Mouse (Mus musculus): ENCODE results near the gene Arhgap18. TPM values are rescaled to one million over a fixed set of nuclear protein-coding genes. Genes with fewer than 3 reads are reported as not detected.

Arhgap18 gene
- 12.9 and 14.8 TPM in 2 replicates for polyA plus RNA-seq (2015; fragmentation: Nextera tagmentation; extraction: Ambion mirVana)

- DNase-seq (ENCODE audit: low spot score), result no peak
Measured at GRCm38 (mm10) chr10:26752929-26753567, at the start of gene Arhgap18. Gene Arhgap18, plus strand, starts transcription at chr10:26753421.

GRCm38 (mm10) chr10:26710458-26711011, 42.7 kb upstream of the Arhgap18 start:
- DNase-seq (ENCODE audit: low spot score), result no peak

- DNase-seq (ENCODE audit: low spot score), result peak; percentile 36
Measured at GRCm38 (mm10) chr10:26711068-26711467, 42.2 kb upstream of the Arhgap18 start.

- no peak for DNase-seq (ENCODE audit: low spot score)
Measured at GRCm38 (mm10) chr10:26713986-26714385, 39.2 kb upstream of the Arhgap18 start.

- DNase-seq (ENCODE audit: low spot score), result no peak
Measured at GRCm38 (mm10) chr10:26724704-26725103, 28.5 kb upstream of the Arhgap18 start.

GRCm38 (mm10) chr10:26725255-26725654, 28.0 kb upstream of the Arhgap18 start:
- DNase-seq (ENCODE audit: low spot score), result no peak

DNA sequence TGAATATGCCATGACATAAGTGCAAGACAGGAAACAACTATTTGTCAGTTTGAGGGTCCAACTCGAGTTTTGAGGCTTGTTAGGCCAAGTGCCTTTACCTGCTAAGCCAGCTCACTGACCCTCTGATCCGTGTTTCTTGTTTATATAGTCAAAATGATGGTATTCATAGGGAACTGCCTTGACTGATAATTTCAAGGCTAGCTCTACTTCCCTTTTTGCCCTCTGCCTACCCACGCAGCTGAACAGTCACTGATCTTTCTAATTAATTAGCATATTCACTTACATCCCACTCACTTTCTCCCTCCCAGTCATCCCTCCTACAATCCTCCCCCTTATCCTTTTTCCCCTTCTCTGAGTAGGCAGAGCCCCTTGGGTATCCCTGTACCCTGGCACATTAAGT, 2.4 kb upstream of the Arhgap18 start:
- DNase-seq (ENCODE audit: low spot score), result no peak

DNA sequence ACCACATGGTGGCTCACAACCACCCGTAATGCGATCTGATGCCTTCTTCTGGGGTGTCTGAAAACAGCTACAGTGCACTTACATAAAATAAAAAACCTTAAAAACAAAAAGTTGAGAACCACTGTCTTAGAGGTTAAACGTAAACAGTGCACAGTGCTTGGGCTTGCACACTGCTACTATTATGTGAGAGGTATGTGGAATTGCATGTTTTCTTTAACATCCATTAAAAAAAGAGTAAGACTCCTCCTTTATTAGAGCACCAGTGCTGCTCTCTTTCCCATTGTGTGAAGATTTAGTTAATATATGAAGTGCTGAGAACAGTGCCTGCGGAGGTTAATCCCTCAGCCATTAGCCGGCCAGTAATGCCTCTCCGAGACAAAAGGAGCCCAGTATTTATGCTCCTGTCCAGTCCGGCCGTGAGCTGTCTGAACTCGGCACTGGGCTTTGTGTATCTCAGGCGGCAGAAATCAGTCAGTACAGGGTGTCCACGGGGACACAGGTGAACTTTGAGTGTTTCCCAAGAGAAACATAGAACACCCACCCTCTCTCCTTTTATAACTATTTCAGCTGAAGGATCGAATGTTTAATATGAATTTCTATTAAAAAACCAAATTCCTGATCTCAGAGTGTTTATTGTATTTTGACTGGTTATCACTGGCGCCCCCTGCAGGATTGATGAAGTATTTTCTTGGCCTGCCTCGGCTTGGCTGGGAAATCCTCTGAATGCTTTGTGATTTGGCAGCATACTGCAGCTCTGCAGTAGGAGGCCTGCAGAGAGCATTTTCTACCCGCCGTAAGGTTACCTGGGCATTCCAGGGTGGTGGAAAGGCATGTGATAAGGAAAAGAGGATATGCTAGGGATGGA, 925 bp upstream of the Arhgap18 start:
- DNase-seq (ENCODE audit: low spot score), result peak; percentile 51

DNA sequence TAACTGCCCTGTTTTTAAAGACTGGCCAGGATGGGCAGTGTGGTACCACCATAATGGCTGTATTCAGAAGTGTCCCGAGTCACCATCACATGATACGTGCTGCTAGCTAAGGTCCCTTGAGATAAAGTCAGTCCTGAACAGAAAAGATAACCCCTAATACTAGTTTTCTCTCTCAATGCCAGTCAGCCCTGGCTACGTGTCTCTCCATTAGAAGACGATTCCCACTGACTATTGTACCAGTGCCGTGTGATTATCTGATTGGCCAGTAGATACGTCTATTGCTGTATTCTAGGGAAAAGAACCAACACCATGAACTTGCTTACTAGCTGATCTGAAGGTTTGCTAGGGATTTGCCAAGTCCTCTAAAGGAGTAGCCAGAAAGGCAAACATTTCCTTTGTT, 785 bp downstream of the Arhgap18 start:
- no peak for DNase-seq (ENCODE audit: low spot score)

GRCm38 (mm10) chr10:26757231-26757630, 4.0 kb downstream of the Arhgap18 start:
- DNase-seq (ENCODE audit: low spot score), result no peak

DNA sequence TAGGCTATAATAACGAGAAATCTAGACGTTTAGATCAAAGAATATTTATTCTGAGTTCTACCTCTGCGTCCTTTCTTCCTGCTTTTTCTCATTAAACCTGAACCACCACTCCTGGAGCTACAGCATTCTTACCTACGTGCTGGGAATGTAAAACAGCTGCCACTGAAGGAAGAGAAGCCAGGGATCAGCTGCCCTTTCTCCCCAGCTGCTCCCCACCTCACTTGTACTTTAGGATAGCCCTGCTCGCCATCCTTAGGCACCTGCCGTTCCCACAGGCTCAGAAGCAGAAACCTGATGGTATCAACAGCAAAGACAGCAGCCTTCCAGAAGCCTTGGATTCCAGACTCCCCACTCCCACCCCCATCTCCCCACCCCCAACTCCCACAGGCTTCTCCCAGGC, 6.2 kb downstream of the Arhgap18 start:
- DNase-seq (ENCODE audit: low spot score), result no peak

- no peak for DNase-seq (ENCODE audit: low spot score)
Measured at GRCm38 (mm10) chr10:26761103-26761502, 7.9 kb downstream of the Arhgap18 start.

- DNase-seq (ENCODE audit: low spot score), result no peak
Measured at GRCm38 (mm10) chr10:26761991-26762903, 9.0 kb downstream of the Arhgap18 start.

DNA sequence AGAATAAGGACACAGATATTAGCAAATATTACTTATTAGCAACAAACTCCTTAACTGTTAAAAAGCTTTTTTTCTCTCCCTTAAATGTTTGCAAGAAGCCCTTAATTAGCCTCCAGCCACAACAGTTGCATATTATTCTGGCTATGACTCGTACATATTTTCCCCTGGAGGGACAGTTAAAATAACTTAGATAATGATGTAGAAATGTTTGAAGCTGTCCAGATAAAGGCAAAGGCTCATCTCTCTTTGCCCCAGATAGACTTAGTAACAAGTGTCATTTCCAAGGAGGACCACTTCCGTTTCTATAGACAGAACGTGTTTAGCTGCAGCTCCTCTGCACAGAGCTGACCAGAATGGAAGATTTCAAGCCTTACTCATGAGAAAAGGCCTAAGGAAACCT, 14.0 kb downstream of the Arhgap18 start:
- DNase-seq (ENCODE audit: low spot score), result no peak

- DNase-seq (ENCODE audit: low spot score), result no peak
Measured at GRCm38 (mm10) chr10:26768943-26769342, 15.7 kb downstream of the Arhgap18 start.

DNA sequence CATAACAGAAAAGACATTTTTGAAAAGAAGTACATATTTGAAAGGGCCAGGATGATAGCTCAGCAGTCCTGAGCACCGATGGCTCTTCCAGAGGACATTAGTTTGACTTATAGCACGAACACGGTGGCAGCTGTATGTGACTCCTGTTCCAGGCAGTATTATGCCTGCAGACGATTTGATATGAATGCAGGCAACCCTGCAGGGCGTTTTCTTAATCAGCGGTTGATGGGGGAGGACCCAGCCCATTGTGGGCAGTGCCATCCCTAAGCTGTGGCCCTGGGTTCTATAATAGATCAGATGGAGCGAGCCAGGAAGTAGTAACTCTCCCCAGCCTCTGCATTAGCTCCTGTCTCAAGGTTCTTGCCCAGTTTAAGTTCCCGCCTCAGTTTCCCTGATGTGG, 16.8 kb downstream of the Arhgap18 start:
- no peak for DNase-seq (ENCODE audit: low spot score)

GRCm38 (mm10) chr10:26771938-26772623, 18.9 kb downstream of the Arhgap18 start:
- DNase-seq (ENCODE audit: low spot score), result peak; percentile 78

GRCm38 (mm10) chr10:26772624-26773540, 19.7 kb downstream of the Arhgap18 start:
- peak; percentile 11 for DNase-seq (ENCODE audit: low spot score)

- DNase-seq (ENCODE audit: low spot score), result no peak
Measured at GRCm38 (mm10) chr10:26773541-26773940, 20.3 kb downstream of the Arhgap18 start.

GRCm38 (mm10) chr10:26774266-26774665, 21.0 kb downstream of the Arhgap18 start:
- DNase-seq (ENCODE audit: low spot score), result no peak

Measured in thymus, postnatal 0 days (tissue).